Mouse (Mus musculus) CH12.LX (cell line): ENCODE measurements around the gene Gm4559.

Experiments
- CHD2 ChIP-seq: IDR thresholded peaks from 2 replicates; pipeline ENCODE4 v1.6.1; 2011; ENCODE audit warnings: low read length, improper control_type of control experiment
- CTCF ChIP-seq, 2 experiments: IDR thresholded peaks in 1 of 2; conservative IDR thresholded peaks in 1 of 2; 2 replicates each; pipeline ENCODE4 v1.5.1; 2011 to 2012; ENCODE audit warnings: low read depth in 2 of 2, low read length in 2 of 2, improper control_type of control experiment in 1 of 2, inconsistent platforms in 1 of 2, mild to moderate bottlenecking in 1 of 2, moderate library complexity in 1 of 2
- E2F4 ChIP-seq: IDR thresholded peaks from 2 replicates; pipeline ENCODE4 v1.6.1; 2011; ENCODE audit warnings: low read depth, low read length, improper control_type of control experiment; ENCODE audit not compliant: insufficient replicate concordance

DNA sequence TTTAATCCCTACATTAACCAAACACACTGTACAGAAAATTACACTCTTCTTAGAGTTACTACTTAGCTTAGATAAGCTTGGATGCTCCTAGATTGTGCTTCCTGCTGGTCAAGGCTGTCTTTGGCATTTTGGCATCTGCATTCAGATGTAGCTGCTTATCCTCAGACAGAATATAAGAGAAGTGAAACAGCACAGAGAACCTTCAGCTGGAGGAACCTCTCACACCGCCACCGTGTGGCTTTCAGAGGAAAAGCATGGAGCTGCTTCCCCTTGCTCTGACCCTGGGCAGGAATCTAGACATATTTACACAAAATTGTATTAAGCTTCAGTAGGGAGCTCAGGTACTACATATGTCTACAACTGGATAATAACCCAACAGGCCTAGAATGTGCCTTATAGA lies 18.6 kb downstream of the Gm4559 start:
- no peak for TF ChIP-seq CHD2
- TF ChIP-seq E2F4, result no peak
- TF ChIP-seq CTCF (conservative IDR thresholded peaks at IDR 0.05 in 1 of 2, IDR thresholded peaks at IDR 0.05 in 1 of 2; ENCODE audit: low read depth in 2 of 2, low read length in 2 of 2), result peak; percentile 22 to 76
